Mouse (Mus musculus): Measurements from ENCODE around the gene Fpr-rs6.

The Fpr-rs6 gene

DNA sequence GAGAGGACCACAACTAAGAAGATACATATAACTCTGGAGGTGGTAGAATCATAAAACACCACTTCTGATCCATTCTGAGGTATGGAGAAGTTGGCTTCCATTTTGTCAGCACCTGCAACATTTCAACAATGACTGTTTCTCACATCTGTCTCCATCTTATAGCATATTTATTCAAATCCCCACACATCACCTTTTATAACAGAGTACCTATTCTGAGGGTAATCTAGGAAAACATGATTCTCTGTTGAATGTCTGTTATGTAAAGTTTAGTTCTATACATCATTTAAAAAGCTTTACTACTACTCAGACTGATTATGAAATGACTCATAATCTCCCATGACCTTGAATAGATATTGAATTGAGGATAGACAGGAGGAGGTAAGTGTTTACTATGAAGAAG lies at the start of gene Fpr-rs6:
Gene Fpr-rs6 (minus strand): TSS at position 101 of the 400 bp plus-strand sequence.
- DNase-seq = no peak

Data from lung, postnatal 14 days (tissue).